ENCODE assay signal across 21 mouse cellular contexts in genomic region chr5:113899543-113899942, GRCm38 (mm10). TPM values are rescaled to one million over a fixed set of nuclear protein-coding genes. Genes with fewer than 3 reads are reported as not detected.
DNase-seq lines count a peak whose midpoint lies in the region; ATAC-seq lines count a peak whose summit lies in the region.
"Had no signal": no experiment of that assay in that cellular context is flagged by ENCODE, and none has a peak within 500 bp of the region (broad histone marks: within the 10 kb centered on the region; RNA-seq: fewer than 3 reads in every experiment).

No protein-coding gene starts in this region.

- H3K27me3 ChIP-seq in heart, embryonic 15.5 days: no peaks in the 10 kb centered on the region
- H3K27me3 ChIP-seq in heart, embryonic 11.5 days (ENCODE audit: control insufficient read depth, insufficient read depth, low read length): no peaks in the 10 kb centered on the region
- H3K27me3 ChIP-seq in kidney, embryonic 16.5 days (ENCODE audit: insufficient read depth, low read length): no peaks in the 10 kb centered on the region
- H3K27me3 ChIP-seq: embryonic facial prominence, embryonic 12.5 days; heart, embryonic 12.5 days; intestine, embryonic 15.5 days; kidney, embryonic 15.5 days; liver, embryonic 13.5 days; midbrain, embryonic 15.5 days had no signal

- DNase-seq in thymus, postnatal 0 days (ENCODE audit: low spot score): peak; percentile 36
- no peak for DNase-seq in thymus, postnatal 10 days (ENCODE audit: low spot score in 2 of 2)
- no peak for DNase-seq in kidney, postnatal 36 days
- DNase-seq in cerebellum, adult 18-20 months: no peak
- DNase-seq: B cell, adult 2 months; cerebellum, postnatal 36 days; gastrocnemius, postnatal 10 days; layer of hippocampus, adult 9-11 months; liver, embryonic 13.5 days; lung, postnatal 36 days; thymus, postnatal 14 days had no signal

- H3K9ac ChIP-seq in heart, embryonic 15.5 days: no peak overlapping the region
- H3K9ac ChIP-seq in heart, embryonic 11.5 days (ENCODE audit: low read depth, low read length): no peak overlapping the region
- no peak overlapping the region for H3K9ac ChIP-seq in kidney, embryonic 16.5 days (replicated peaks; ENCODE audit: low read length)
- H3K9ac ChIP-seq: embryonic facial prominence, embryonic 12.5 days; heart, embryonic 12.5 days; intestine, embryonic 15.5 days; kidney, embryonic 15.5 days; liver, embryonic 13.5 days; midbrain, embryonic 15.5 days had no signal

- WGBS in heart, embryonic 15.5 days: 76% methylated on average over 12 of the region's 12 CpGs
- 86% methylated on average over 12 of the region's 12 CpGs for WGBS in heart, embryonic 11.5 days (ENCODE audit: insufficient replicate concordance)
- WGBS in kidney, embryonic 16.5 days: 86% methylated on average over 12 of the region's 12 CpGs

- no peak overlapping the region for H3K4me2 ChIP-seq in heart, embryonic 15.5 days
- no peak overlapping the region for H3K4me2 ChIP-seq in heart, embryonic 11.5 days
- no peak overlapping the region for H3K4me2 ChIP-seq in kidney, embryonic 16.5 days (replicated peaks; ENCODE audit: low read depth, low read length)
- H3K4me2 ChIP-seq: embryonic facial prominence, embryonic 12.5 days; heart, embryonic 12.5 days; intestine, embryonic 15.5 days; kidney, embryonic 15.5 days; liver, embryonic 13.5 days; midbrain, embryonic 15.5 days had no signal

- ATAC-seq in heart, embryonic 15.5 days (replicated peaks; ENCODE audit: insufficient number of reproducible peaks, insufficient read depth, low FRiP score, low read depth): no peak
- ATAC-seq in heart, embryonic 11.5 days (replicated peaks; ENCODE audit: insufficient number of reproducible peaks, low FRiP score, low TSS enrichment): no peak
- peak; percentile 17 for ATAC-seq in inflammation-experienced regulatory T-cells, adult 6 months
- no peak for ATAC-seq in kidney, embryonic 16.5 days (ENCODE audit: low FRiP score, low TSS enrichment)
- ATAC-seq: intestine, embryonic 15.5 days; midbrain, embryonic 15.5 days had no signal

- no peak overlapping the region for H3K4me3 ChIP-seq in heart, embryonic 15.5 days
- no peak overlapping the region for H3K4me3 ChIP-seq in heart, embryonic 11.5 days (ENCODE audit: low read depth, low read length)
- H3K4me3 ChIP-seq in kidney, embryonic 16.5 days (ENCODE audit: low read length): no peak overlapping the region
- H3K4me3 ChIP-seq: embryonic facial prominence, embryonic 12.5 days; heart, embryonic 12.5 days; hindbrain, embryonic 10.5 days; intestine, embryonic 15.5 days; kidney, embryonic 15.5 days; liver, embryonic 13.5 days; midbrain, embryonic 15.5 days had no signal

- H3K4me1 ChIP-seq in heart, embryonic 15.5 days (replicated peaks): peaks cover 62% of the 10 kb centered on the region
- peaks cover 48% of the 10 kb centered on the region for H3K4me1 ChIP-seq in heart, embryonic 11.5 days (ENCODE audit: control insufficient read depth, insufficient read depth, low read length)
- H3K4me1 ChIP-seq in kidney, embryonic 16.5 days (ENCODE audit: insufficient read depth, low read length): peaks cover 34% of the 10 kb centered on the region

- H3K27ac ChIP-seq in heart, embryonic 15.5 days: 0 out of 2 replicates have a peak overlapping the region, but pooled peaks have one; percentile 9
- no peak overlapping the region for H3K27ac ChIP-seq in heart, embryonic 11.5 days (ENCODE audit: low read depth, low read length)
- no peak overlapping the region for H3K27ac ChIP-seq in kidney, embryonic 16.5 days (ENCODE audit: low read length)
- H3K27ac ChIP-seq: embryonic facial prominence, embryonic 12.5 days; hindbrain, embryonic 10.5 days; intestine, embryonic 15.5 days; kidney, embryonic 15.5 days; liver, embryonic 13.5 days; midbrain, embryonic 15.5 days had no signal

- H3K9me3 ChIP-seq in heart, embryonic 15.5 days (replicated peaks): no peaks in the 10 kb centered on the region
- no peaks in the 10 kb centered on the region for H3K9me3 ChIP-seq in heart, embryonic 11.5 days (replicated peaks; ENCODE audit: control insufficient read depth, low read length)
- no peaks in the 10 kb centered on the region for H3K9me3 ChIP-seq in kidney, embryonic 16.5 days (ENCODE audit: low read length)
- H3K9me3 ChIP-seq: embryonic facial prominence, embryonic 12.5 days; heart, embryonic 12.5 days; hindbrain, embryonic 10.5 days; intestine, embryonic 15.5 days; kidney, embryonic 15.5 days; liver, embryonic 13.5 days; midbrain, embryonic 15.5 days had no signal

- H3K36me3 ChIP-seq in heart, embryonic 15.5 days: no peaks in the 10 kb centered on the region
- no peaks in the 10 kb centered on the region; the same call in 1 of the 2 replicates for H3K36me3 ChIP-seq in heart, embryonic 11.5 days (ENCODE audit: control insufficient read depth, insufficient read depth, low read length)
- no peaks in the 10 kb centered on the region for H3K36me3 ChIP-seq in kidney, embryonic 16.5 days (ENCODE audit: insufficient read depth, low read length)
- H3K36me3 ChIP-seq: embryonic facial prominence, embryonic 12.5 days; intestine, embryonic 15.5 days; kidney, embryonic 15.5 days; liver, embryonic 13.5 days; midbrain, embryonic 15.5 days had no signal

RNA-seq across cellular contexts. Expression of gene Coro1c, which starts 9.0 kb away (rescaled TPM):
- polyA plus RNA-seq in heart, embryonic 15.5 days (2015; fragmentation: Nextera tagmentation; extraction: Ambion mirVana): 72.7 and 95.4 TPM in 2 replicates
- 113 and 140 TPM in 2 replicates for polyA plus RNA-seq in heart, embryonic 11.5 days (2014; fragmentation: Nextera tagmentation; extraction: Ambion mirVana)
- 71.3 and 75.3 TPM in 2 replicates for polyA plus RNA-seq in thymus, postnatal 0 days (2015; fragmentation: Nextera tagmentation; extraction: Ambion mirVana)
- polyA plus RNA-seq in inflammation-experienced regulatory T-cells, adult 6 months (2017; shearing (Covaris generic)): 10 to 100 TPM; 46.6 to 88.2 (median 57.2) TPM
- polyA plus RNA-seq in kidney, embryonic 16.5 days (2015; fragmentation: Nextera tagmentation; extraction: Ambion mirVana): 122 and 126 TPM in 2 replicates
